Mouse (Mus musculus) large intestine, adult 2 months (tissue): Measurements from ENCODE around the gene Ergic1. TPM values are rescaled to one million over a fixed set of nuclear protein-coding genes. Genes with fewer than 3 reads are reported as not detected.

Experiments used
- DNase-seq: peaks from one replicate; pipeline ENCODE4 v3.0.0-alpha.2; 2012; ENCODE audit warnings: low read depth, low spot score
- WGBS: fragments of 180-500 bp; shearing (Covaris S2); methylation state at CpG from one replicate; pipeline ENCODE4 v1.1.7; 2018; 5-methylcytosine and 5-hydroxymethylcytosine counted together
- polyA plus RNA-seq: library from polyadenylated mRNA; depleted of rRNA; stranded (reverse); fragments of >200 nt; gene quantifications from 2 replicates; pipeline ENCODE4 v1.2.3, GENCODE M21; 2012

Ergic1 gene
- polyA plus RNA-seq, 1 experiment: 113 TPM

GRCm38 (mm10) chr17:26594958-26595357 lies 33.7 kb downstream of the Ergic1 start:
- 84% methylated on average over 7 of the region's 7 CpGs for whole genome bisulfite sequencing
- DNase-seq: no peak

GRCm38 (mm10) chr17:26595448-26596167 lies 34.3 kb downstream of the Ergic1 start:
- WGBS: 51% methylated on average over 7 of the region's 7 CpGs
- no peak for DNase-seq

GRCm38 (mm10) chr17:26596168-26596658 lies 34.9 kb downstream of the Ergic1 start:
- no peak for DNase-seq
- WGBS: 59% methylated on average over 7 of the region's 7 CpGs

DNA sequence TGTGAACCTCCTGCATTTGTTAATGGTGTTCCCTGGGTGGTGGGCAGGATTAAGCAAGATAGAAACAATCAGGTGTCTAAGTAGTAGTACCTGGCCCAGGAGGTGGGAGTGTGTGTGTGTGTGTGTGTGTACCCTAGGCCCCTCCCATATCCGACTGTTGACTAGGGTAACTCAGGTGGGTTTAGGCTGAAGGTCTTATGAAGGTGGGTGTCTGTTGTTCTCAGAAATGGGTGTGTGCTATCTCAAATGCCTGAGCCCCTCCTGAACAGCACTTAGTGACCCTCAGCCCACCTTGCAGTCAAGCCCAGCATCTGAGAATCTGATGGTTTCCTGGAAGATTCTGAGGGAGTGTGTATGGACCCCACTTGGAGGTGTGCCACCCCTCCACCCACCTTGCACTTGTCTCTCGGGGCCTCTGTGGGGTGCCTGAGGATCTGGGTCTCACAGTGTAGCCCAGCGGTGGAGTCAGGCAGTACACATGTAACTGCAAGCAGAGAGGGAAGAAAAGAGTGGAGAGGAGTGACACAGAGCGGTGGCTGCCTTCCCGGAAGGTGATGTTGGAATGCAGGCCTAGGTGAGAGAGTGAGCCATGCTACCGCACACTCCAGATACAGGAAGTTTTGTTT lies 35.7 kb downstream of the Ergic1 start:
- DNase-seq: no peak
- WGBS: 81% methylated on average over 6 of the region's 6 CpGs

GRCm38 (mm10) chr17:26598845-26599244 lies 37.6 kb downstream of the Ergic1 start:
- DNase-seq: no peak
- WGBS: 74% methylated on average over 5 of the region's 5 CpGs

DNA sequence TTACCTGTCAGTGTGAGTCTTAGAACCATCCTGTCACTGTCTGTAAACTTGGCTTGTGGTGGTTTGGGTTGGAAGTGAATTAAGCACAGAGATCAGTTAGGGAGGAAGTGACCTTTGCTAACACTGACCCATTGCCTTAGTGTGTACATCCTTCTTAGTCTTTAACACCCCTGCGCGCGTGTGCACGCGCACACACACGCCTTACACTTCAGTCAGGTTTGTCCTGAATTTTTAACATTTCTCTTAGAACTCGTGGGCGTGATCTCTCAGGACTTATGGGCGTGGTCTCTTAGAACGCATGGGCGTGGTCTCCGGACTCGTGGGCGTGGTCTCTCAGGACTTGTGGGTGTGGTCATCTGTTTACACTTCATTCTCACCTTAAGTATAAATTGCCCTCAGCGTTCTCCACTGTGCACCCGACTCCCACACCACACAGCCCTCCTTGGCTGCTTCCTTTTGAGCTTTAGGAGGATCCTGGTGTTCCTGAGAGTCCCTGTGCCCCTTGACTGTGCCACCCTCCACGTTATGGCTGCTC lies 39.7 kb downstream of the Ergic1 start:
- no peak for DNase-seq
- 37% methylated on average over 17 of the region's 17 CpGs for WGBS

GRCm38 (mm10) chr17:26601514-26601913 lies 40.2 kb downstream of the Ergic1 start:
- no peak for DNase-seq
- 83% methylated on average over 6 of the region's 6 CpGs for WGBS

DNA sequence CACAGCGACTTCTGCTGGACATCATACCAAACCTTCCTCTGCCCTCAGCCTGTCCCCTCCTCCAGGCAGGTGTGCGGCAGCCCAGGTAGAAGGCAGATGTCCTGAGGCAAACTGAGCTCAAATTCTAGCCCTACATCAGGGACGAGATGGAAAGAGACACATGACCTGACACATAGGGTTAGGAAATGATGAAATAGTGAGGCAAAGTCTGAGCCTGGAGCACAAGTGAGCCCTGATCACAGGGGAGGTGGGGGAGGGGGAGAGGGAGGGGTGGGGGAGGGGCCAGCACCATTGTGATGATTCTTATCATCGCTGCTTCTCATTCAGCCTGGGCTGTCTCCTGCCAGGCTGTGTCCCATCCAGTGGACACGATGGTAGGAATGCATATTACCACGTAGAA lies 40.6 kb downstream of the Ergic1 start:
- 77% methylated on average over 6 of the region's 6 CpGs for WGBS
- DNase-seq: no peak

DNA sequence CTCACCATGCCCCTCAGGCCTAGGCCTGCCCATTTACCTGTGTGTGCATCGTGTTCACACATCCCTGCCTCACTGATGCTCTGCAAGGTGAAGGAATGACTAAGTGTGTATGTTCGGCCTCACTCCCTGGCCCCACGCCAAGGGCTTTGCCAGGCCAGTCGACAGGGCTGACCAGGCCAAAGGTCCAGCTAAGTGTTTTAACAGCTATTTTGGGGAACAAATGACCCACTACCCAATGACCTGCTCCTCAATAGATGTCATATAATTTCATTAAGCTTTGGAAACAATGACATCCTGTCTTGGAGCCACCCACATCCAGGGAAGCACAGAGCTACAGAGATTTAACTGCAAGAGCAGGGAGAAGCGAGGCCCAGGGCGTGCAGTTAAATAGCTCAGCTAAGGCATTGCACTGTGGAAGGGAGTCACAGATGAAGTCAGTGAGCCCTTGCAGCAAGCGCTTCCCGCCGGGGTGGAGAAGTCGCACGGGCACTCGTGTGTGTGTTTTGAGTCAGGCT lies 41.1 kb downstream of the Ergic1 start:
- DNase-seq: no peak
- WGBS: 66% methylated on average over 12 of the region's 12 CpGs

GRCm38 (mm10) chr17:26603311-26603710 lies 42.0 kb downstream of the Ergic1 start:
- 83% methylated on average over 8 of the region's 8 CpGs for WGBS
- DNase-seq: no peak

GRCm38 (mm10) chr17:26605636-26606035 lies 44.3 kb downstream of the Ergic1 start:
- 72% methylated on average over 4 of the region's 4 CpGs for WGBS

GRCm38 (mm10) chr17:26606516-26606915 lies 45.2 kb downstream of the Ergic1 start:
- 65% methylated on average over 2 of the region's 2 CpGs for WGBS
- DNase-seq: no peak

More at GRCm38 (mm10) chr17:26605636-26606035, 44.3 kb downstream of the Ergic1 start:
- DNase-seq: no peak

DNA sequence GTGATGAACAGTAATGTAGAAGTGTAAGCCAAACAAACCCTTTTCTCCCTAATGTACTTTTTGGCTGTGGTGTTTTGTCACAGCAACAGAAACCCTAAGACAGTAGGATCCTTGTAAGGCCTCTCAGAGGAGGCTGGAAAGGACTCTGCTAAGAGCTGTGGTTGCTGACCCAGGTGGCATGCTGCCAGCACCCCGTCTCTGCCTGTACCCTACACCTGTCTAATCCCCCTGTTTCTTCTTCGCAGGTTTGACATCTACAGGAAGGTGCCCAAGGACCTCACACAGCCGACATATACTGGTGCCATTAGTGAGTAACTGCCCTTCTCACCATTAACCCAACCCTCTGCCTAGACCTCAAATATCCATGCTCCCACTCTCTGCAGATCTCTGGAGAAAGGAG lies 47.1 kb downstream of the Ergic1 start:
- 79% methylated on average over 3 of the region's 3 CpGs for WGBS
- DNase-seq: no peak

DNA sequence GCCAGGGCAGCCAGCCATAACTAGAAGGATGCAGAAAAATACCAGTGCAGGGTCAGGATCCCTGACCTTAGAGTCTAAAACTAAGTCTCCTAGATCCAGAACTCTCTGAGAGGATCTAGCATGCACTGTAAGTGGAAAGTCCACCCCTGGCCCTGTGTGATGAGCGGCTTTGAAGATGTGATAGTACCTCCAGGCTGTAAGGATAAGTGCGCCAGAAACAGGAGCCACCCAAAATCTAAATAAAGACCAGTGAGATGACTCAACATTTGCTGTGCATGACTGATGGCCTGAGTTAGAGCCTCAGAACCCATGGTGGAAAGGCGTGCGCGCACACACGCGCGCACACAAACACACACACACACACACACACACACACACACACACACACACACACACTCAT lies 47.6 kb downstream of the Ergic1 start:
- 88% methylated on average over 8 of the region's 8 CpGs for WGBS
- no peak for DNase-seq

DNA sequence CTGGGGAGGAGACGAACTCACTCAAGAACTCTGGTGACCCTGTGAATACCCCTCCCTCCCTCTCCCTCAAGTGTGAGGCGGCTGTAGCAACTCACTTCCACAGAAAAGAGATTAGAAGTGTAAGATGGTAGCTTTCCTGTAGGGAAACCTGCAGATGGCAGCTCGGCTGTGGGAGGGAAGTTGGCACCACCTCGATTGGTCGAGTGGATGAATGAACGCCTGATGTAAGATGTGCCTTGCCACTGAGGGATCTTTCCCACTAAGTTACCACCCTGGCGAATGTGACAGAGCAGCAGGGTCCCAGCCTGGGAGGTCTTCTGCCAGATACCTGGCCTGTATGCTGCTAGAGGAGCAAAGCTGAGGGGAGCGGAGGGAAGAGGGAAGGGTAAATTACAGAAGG lies 48.5 kb downstream of the Ergic1 start:
- no peak for DNase-seq
- WGBS: 87% methylated on average over 8 of the region's 8 CpGs

DNA sequence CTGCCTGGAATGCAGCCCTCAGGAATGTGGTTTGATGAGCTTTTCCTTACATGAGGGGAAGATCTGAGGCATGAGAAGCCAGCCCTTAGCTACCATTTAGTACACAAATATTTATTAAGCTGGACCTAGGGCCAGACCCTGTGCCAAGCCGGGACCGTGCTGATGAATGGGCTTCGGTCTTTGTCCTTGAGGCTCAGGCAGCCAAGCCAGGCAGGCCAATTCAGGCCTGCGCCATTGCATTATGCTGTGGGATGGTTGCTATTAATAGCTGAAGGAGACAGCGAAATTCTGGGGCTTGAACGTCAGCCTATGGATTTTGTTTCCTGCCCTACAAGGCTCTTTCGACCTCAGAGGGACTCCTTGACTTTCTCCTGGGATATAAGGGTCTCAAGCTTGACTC lies 50.0 kb downstream of the Ergic1 start:
- no peak for DNase-seq

DNA sequence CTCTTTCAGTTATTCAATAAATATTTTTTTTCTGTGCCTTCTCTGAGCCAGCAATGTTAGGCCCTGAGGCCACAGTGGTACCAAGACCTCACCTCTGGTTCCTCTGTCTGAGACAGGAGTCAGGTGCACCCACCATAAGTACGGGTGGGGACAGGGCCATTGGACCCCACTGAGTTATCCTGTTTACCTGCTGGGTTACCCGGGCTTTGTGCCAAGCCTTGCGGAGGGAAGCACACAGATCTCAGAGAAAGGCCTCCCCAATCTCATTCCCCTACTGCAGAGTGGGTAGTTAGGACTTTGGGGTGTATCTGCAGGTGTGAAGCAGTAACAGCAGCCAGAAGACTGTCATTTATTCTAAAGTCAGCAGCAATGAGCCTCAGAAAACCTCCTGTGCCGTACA lies 50.6 kb downstream of the Ergic1 start:
- WGBS: 49% methylated on average over 4 of the region's 4 CpGs
- no peak for DNase-seq

More for the DNA sequence above, 50.0 kb downstream of the Ergic1 start:
- WGBS: 62% methylated on average over 7 of the region's 7 CpGs

DNA sequence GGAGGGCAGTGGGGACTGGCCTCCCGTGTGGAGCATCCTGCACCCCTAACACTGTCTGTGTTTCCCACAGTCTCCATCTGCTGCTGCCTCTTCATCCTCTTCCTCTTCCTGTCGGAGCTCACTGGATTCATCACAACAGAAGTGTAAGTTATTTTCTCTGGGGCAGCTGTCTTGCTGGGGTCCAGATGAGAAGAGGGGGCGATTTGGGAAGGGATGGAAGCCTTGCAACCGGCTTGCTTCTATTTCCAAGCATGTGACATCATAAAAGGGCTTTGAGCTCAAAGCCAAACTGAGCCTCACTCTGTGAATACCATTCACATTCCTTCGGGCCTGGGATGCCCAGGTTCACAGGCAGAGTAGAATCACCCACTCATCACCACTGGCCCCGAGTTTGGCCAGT lies 53.0 kb downstream of the Ergic1 start:
- 75% methylated on average over 6 of the region's 6 CpGs for WGBS
- no peak for DNase-seq

GRCm38 (mm10) chr17:26614708-26615486 lies 53.6 kb downstream of the Ergic1 start:
- 64% methylated on average over 9 of the region's 9 CpGs for WGBS
- DNase-seq: no peak

GRCm38 (mm10) chr17:26616696-26617095 lies 55.4 kb downstream of the Ergic1 start:
- peak; percentile 90 for DNase-seq

More at GRCm38 (mm10) chr17:26616696-26617095, 55.4 kb downstream of the Ergic1 start:
- 30% methylated on average over 2 of the region's 2 CpGs for WGBS
